Mouse (Mus musculus): ENCODE measurements around the gene Smc2. TPM values are rescaled to one million over a fixed set of nuclear protein-coding genes. Genes with fewer than 3 reads are reported as not detected.

The Smc2 gene
- polyA plus RNA-seq, 1 experiment from 2014 or later: 232 TPM

DNA sequence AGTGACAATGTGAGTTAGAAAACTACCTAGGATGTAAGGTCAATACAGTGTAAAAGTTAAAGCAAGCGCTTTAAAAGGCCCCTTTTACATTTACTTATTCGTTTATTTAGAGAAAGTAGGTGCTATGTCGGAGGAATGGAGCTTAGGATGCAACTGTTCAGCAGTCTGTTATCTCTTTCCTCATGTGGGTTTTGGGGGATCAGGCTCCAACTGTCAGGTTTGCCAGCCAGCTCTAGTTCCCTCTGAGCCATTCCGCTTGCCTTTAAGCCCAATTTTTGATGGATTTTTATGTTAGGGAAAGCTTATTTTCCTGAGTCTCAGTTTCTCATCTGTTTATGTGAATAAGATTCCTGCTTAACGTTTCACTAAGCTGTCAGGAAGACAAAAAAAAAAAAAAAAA is 80.3 kb downstream of the Smc2 start:
- Histone ChIP-seq H3K36me3 (replicated peaks) (no peaks in the 10 kb centered on the region), H3K9me3 (no peaks in the 10 kb centered on the region), H3K4me2 (no peak overlapping the region), H3K27ac (no peak overlapping the region), H3K4me1 (no peaks in the 10 kb centered on the region), H3K27me3 (no peaks in the 10 kb centered on the region), H3K9ac (no peak overlapping the region), H3K4me3 (replicated peaks) (no peak overlapping the region)
- WGBS: 93% methylated on average over 5 of the region's 5 CpGs
- no peak for ATAC-seq (ENCODE audit: low FRiP score)

- Histone ChIP-seq H3K27ac (no peak overlapping the region), H3K9ac (no peak overlapping the region), H3K36me3 (replicated peaks) (no peaks in the 10 kb centered on the region), H3K9me3 (no peaks in the 10 kb centered on the region), H3K4me1 (no peaks in the 10 kb centered on the region), H3K27me3 (no peaks in the 10 kb centered on the region), H3K4me2 (no peak overlapping the region), H3K4me3 (replicated peaks) (no peak overlapping the region)
- 81% methylated on average over 5 of the region's 5 CpGs for WGBS
- no peak for ATAC-seq (ENCODE audit: low FRiP score)
Observed at GRCm38 (mm10) chr4:52526464-52526863, 87.4 kb downstream of the Smc2 start.

- no peak overlapping the region for H3K27ac ChIP-seq
- no peak overlapping the region for H3K9ac ChIP-seq
- H3K36me3 ChIP-seq (replicated peaks): no peaks in the 10 kb centered on the region
- no peak overlapping the region for H3K4me2 ChIP-seq
- no peaks in the 10 kb centered on the region for H3K4me1 ChIP-seq
- no peaks in the 10 kb centered on the region for H3K27me3 ChIP-seq
- no peaks in the 10 kb centered on the region for H3K9me3 ChIP-seq
- no peak for ATAC-seq (ENCODE audit: low FRiP score)
- no peak overlapping the region for H3K4me3 ChIP-seq (replicated peaks)
- WGBS: 81% methylated on average over 2 of the region's 2 CpGs
Observed at GRCm38 (mm10) chr4:52530636-52531035, 91.6 kb downstream of the Smc2 start.

Other genes starting within 250 kb of the Smc2 start
- not detected in 2 replicates for gene Vma21-ps, start 58.0 kb downstream of the Smc2 start, polyA plus RNA-seq (2016; fragmentation: Nextera tagmentation; extraction: Ambion mirVana)
- 0.14 TPM in 1 of 2 replicates, not detected in the other for gene Toporsl, start 157.0 kb downstream of the Smc2 start, polyA plus RNA-seq (2016; fragmentation: Nextera tagmentation; extraction: Ambion mirVana)

All from forebrain, embryonic 12.5 days (tissue).